21 mouse cellular contexts compared by ENCODE assay signal in genomic region chr12:8635546-8635945, GRCm38 (mm10). TPM values are rescaled to one million over a fixed set of nuclear protein-coding genes. Genes with fewer than 3 reads are reported as not detected.
DNase-seq lines count a peak whose midpoint lies in the region; ATAC-seq and TF ChIP-seq lines count a peak whose summit lies in the region.
"Had no signal": no experiment of that assay in that cellular context is flagged by ENCODE, and none has a peak within 500 bp of the region (broad histone marks: within the 10 kb centered on the region; RNA-seq: fewer than 3 reads in every experiment).

No protein-coding gene starts in this region.

- H3K4me3 ChIP-seq in kidney, postnatal 0 days (replicated peaks; ENCODE audit: low read depth, low read length): no peak overlapping the region
- no peak overlapping the region for H3K4me3 ChIP-seq in kidney, embryonic 15.5 days (replicated peaks)
- H3K4me3 ChIP-seq: erythroblast, embryonic 14.5 days; heart, embryonic 13.5 days; hindbrain, embryonic 12.5 days had no signal

- no peak overlapping the region for H3K9ac ChIP-seq in kidney, postnatal 0 days (ENCODE audit: low read depth, low read length)
- no peak overlapping the region for H3K9ac ChIP-seq in kidney, embryonic 15.5 days
- H3K9ac ChIP-seq: heart, embryonic 13.5 days; hindbrain, embryonic 12.5 days; liver, embryonic 14.5 days had no signal

- H3K4me1 ChIP-seq in kidney, postnatal 0 days (replicated peaks; ENCODE audit: insufficient read depth, low read length): no peaks in the 10 kb centered on the region
- 0 out of 2 replicates have a peak, but pooled peaks cover 5% of the 10 kb centered on the region for H3K4me1 ChIP-seq in kidney, embryonic 15.5 days
- H3K4me1 ChIP-seq: hindbrain, embryonic 12.5 days had no signal

- H3K36me3 ChIP-seq in kidney, postnatal 0 days (ENCODE audit: insufficient read depth, low read length): no peaks in the 10 kb centered on the region
- no peaks in the 10 kb centered on the region for H3K36me3 ChIP-seq in kidney, embryonic 15.5 days
- H3K36me3 ChIP-seq: heart, embryonic 13.5 days; hindbrain, embryonic 12.5 days had no signal

- no peak overlapping the region for H3K27ac ChIP-seq in kidney, postnatal 0 days
- no peak overlapping the region for H3K27ac ChIP-seq in kidney, embryonic 15.5 days
- H3K27ac ChIP-seq: heart, embryonic 13.5 days; hindbrain, embryonic 12.5 days; liver, embryonic 14.5 days had no signal

- 0 out of 2 replicates have a peak, but pooled peaks have one; percentile 40 for ATAC-seq in kidney, postnatal 0 days (replicated peaks; ENCODE audit: low FRiP score, low read depth)
- no peak for ATAC-seq in kidney, embryonic 15.5 days (replicated peaks; ENCODE audit: low FRiP score)
- ATAC-seq in inflammation-experienced regulatory T-cells, adult 6 months: peak; percentile 30

- peak; percentile 4 for DNase-seq in kidney, postnatal 0 days (ENCODE audit: low spot score)
- peak; percentile 69 for DNase-seq in A20 (ENCODE audit: low read depth, low spot score)
- peak; percentile 39 for DNase-seq in ES-CJ7 (ENCODE audit: low read depth, low spot score)
- DNase-seq in layer of hippocampus, adult 8-10 months (ENCODE audit: low spot score in 2 of 2): no peak
- DNase-seq in B cell, adult 2 months: no peak
- DNase-seq: cerebellum, adult 9-11 months; gastrocnemius, postnatal 36 days; lung, postnatal 14 days; thymus, adult 18-20 months had no signal

- no peaks in the 10 kb centered on the region for H3K9me3 ChIP-seq in kidney, postnatal 0 days (replicated peaks; ENCODE audit: low read length)
- H3K9me3 ChIP-seq in kidney, embryonic 15.5 days (replicated peaks): no peaks in the 10 kb centered on the region
- H3K9me3 ChIP-seq: heart, embryonic 13.5 days; hindbrain, embryonic 12.5 days had no signal

- TF ChIP-seq CTCF in kidney, postnatal 0 days (IDR thresholded peaks at IDR 0.05; ENCODE audit: low read depth): no peak

- H3K27me3 ChIP-seq in kidney, postnatal 0 days (ENCODE audit: insufficient read depth, low read length): no peaks in the 10 kb centered on the region
- no peaks in the 10 kb centered on the region for H3K27me3 ChIP-seq in kidney, embryonic 15.5 days
- H3K27me3 ChIP-seq: heart, embryonic 13.5 days; hindbrain, embryonic 12.5 days had no signal

- no peak overlapping the region for H3K4me2 ChIP-seq in kidney, postnatal 0 days (ENCODE audit: low read length)
- no peak overlapping the region for H3K4me2 ChIP-seq in kidney, embryonic 15.5 days
- H3K4me2 ChIP-seq: heart, embryonic 13.5 days; hindbrain, embryonic 12.5 days had no signal

- WGBS in kidney, postnatal 0 days: 97% methylated on average over 4 of the region's 4 CpGs
- WGBS in kidney, embryonic 15.5 days: 98% methylated on average over 4 of the region's 4 CpGs

RNA-seq across cellular contexts. Expression of gene Slc7a15, which starts 36.7 kb away (rescaled TPM):
- polyA plus RNA-seq in kidney, postnatal 0 days (2015; fragmentation: Nextera tagmentation; extraction: Ambion mirVana): 0.05 TPM in 1 of 2 replicates, not detected in the other
- polyA plus RNA-seq in kidney, embryonic 15.5 days (2015; fragmentation: Nextera tagmentation; extraction: Ambion mirVana): not detected in 2 replicates
- polyA plus RNA-seq in inflammation-experienced regulatory T-cells, adult 6 months (2017; shearing (Covaris generic)): not detected
- not detected for total RNA-seq in layer of hippocampus, adult 8-10 months (2022)
- total RNA-seq: gastrocnemius, postnatal 36 days; layer of hippocampus, postnatal 25 days; left cerebral cortex, postnatal 36 days; monocyte, adult 5-6 weeks; neutrophil, adult 5-6 weeks had no signal
- polyA plus RNA-seq: brain, embryonic 14.5 days; erythroblast, embryonic 14.5 days; heart, embryonic 13.5 days; hindbrain, embryonic 12.5 days; kidney, embryonic 16.5 days had no signal

RNA-seq across cellular contexts. Expression of gene Pum2, which starts 38.4 kb away (rescaled TPM):
- polyA plus RNA-seq in kidney, postnatal 0 days (2015; fragmentation: Nextera tagmentation; extraction: Ambion mirVana): 35.5 and 39.5 TPM in 2 replicates
- 47.9 and 49.1 TPM in 2 replicates for polyA plus RNA-seq in kidney, embryonic 15.5 days (2015; fragmentation: Nextera tagmentation; extraction: Ambion mirVana)
- 10 to 100 TPM; 60.6 to 67.0 (median 65.5) TPM for polyA plus RNA-seq in inflammation-experienced regulatory T-cells, adult 6 months (2017; shearing (Covaris generic))
- total RNA-seq in layer of hippocampus, adult 8-10 months (2022): 100 to 1,000 TPM; 170 to 200 (median 188) TPM

Comparison
In these comparisons a context has a peak if more than half of its experiments do, and no peak if none do; other contexts are left out.
1. DNase-seq: peak in kidney, postnatal 0 days (single experiment), A20 (single experiment) and ES-CJ7 (single experiment); none in layer of hippocampus, adult 8-10 months (0 of 2) and B cell, adult 2 months (0 of 2).